Mouse (Mus musculus) colon, adult 2 months (tissue): ENCODE results near the gene BC052040. TPM values are rescaled to one million over a fixed set of nuclear protein-coding genes. Genes with fewer than 3 reads are reported as not detected.

Experiments
- polyA plus RNA-seq: library from polyadenylated mRNA; depleted of rRNA; stranded (reverse); fragments of >200 nt; gene quantifications from 2 replicates; pipeline ENCODE4 v1.2.3, GENCODE M21; 2012; rRNA removed

The BC052040 gene
- 1.7 TPM in 2 replicates for polyA plus RNA-seq

GRCm38 (mm10) chr2:115581241-115581988 is at the start of gene BC052040:
TSS of gene BC052040 (plus strand) at chr2:115581716.

